Mouse (Mus musculus) adrenal gland, adult 18-20 months (tissue): Measurements from ENCODE around the gene Loxl4. TPM values are rescaled to one million over a fixed set of nuclear protein-coding genes. Genes with fewer than 3 reads are reported as not detected.

Experiments
- DNase-seq, 2 experiments: peaks; one replicate each; pipeline ENCODE4 v3.0.0; 2021 to 2022; ENCODE audit warnings: low spot score in 2 of 2
- total RNA-seq, 2 experiments: library from RNA; stranded (reverse); gene quantifications; 1 replicate in 1 of 2; 2 replicates in 1 of 2; pipeline ENCODE4 v1.2.3; 2021

Loxl4 gene
- total RNA-seq, 2 experiments from 2014 or later: 2.0 to 11.5 TPM

- DNase-seq: no peak
These were observed 867 bp downstream of the Loxl4 start for GRCm38 (mm10) chr19:42611746-42612145.

- DNase-seq: no peak
These were observed 2.9 kb downstream of the Loxl4 start for GRCm38 (mm10) chr19:42609716-42610115.

GRCm38 (mm10) chr19:42608082-42608481 is 4.5 kb downstream of the Loxl4 start:
- no peak for DNase-seq

- no peak for DNase-seq
These were observed 10.0 kb downstream of the Loxl4 start for GRCm38 (mm10) chr19:42602576-42602975.

GRCm38 (mm10) chr19:42602041-42602440 is 10.6 kb downstream of the Loxl4 start:
- DNase-seq: no peak

- DNase-seq: no peak
These were observed 11.2 kb downstream of the Loxl4 start for GRCm38 (mm10) chr19:42601445-42601844.

- no peak for DNase-seq
These were observed 12.0 kb downstream of the Loxl4 start for GRCm38 (mm10) chr19:42600591-42600990.

- DNase-seq: no peak
These were observed 12.7 kb downstream of the Loxl4 start for GRCm38 (mm10) chr19:42599891-42600290.

- no peak for DNase-seq
These were observed 14.7 kb downstream of the Loxl4 start for GRCm38 (mm10) chr19:42597896-42598295.

GRCm38 (mm10) chr19:42597286-42597685 is 15.3 kb downstream of the Loxl4 start:
- no peak for DNase-seq

- DNase-seq: no peak
These were observed 17.5 kb downstream of the Loxl4 start for GRCm38 (mm10) chr19:42595066-42595465.

GRCm38 (mm10) chr19:42593456-42593855 is 19.2 kb downstream of the Loxl4 start:
- DNase-seq: no peak

- DNase-seq: no peak
These were observed 21.1 kb downstream of the Loxl4 start for GRCm38 (mm10) chr19:42591534-42591933.

GRCm38 (mm10) chr19:42589246-42589645 is 23.4 kb downstream of the Loxl4 start:
- DNase-seq: no peak

GRCm38 (mm10) chr19:42587704-42588103 is 24.9 kb downstream of the Loxl4 start:
- DNase-seq: no peak

GRCm38 (mm10) chr19:42584188-42584587 is 28.4 kb downstream of the Loxl4 start:
- no peak for DNase-seq

- DNase-seq: no peak
These were observed 28.9 kb downstream of the Loxl4 start for GRCm38 (mm10) chr19:42583677-42584076.

- DNase-seq: no peak
These were observed 29.7 kb downstream of the Loxl4 start for GRCm38 (mm10) chr19:42582811-42583370.

GRCm38 (mm10) chr19:42580701-42581100 is 31.9 kb downstream of the Loxl4 start:
- DNase-seq: no peak

GRCm38 (mm10) chr19:42578631-42579030 is 34.0 kb downstream of the Loxl4 start:
- DNase-seq: no peak

GRCm38 (mm10) chr19:42576856-42577255 is 35.8 kb downstream of the Loxl4 start:
- no peak for DNase-seq

GRCm38 (mm10) chr19:42575317-42575716 is 37.3 kb downstream of the Loxl4 start:
- DNase-seq: no peak

- DNase-seq: no peak
These were observed 41.3 kb downstream of the Loxl4 start for GRCm38 (mm10) chr19:42571291-42571690.

- DNase-seq: no peak
These were observed 43.5 kb downstream of the Loxl4 start for GRCm38 (mm10) chr19:42569076-42569475.
